Mouse (Mus musculus): ENCODE measurements around the gene Ceacam19. TPM values are rescaled to one million over a fixed set of nuclear protein-coding genes. Genes with fewer than 3 reads are reported as not detected.

Ceacam19 gene
- 0.22 TPM for polyA plus RNA-seq (2014; fragmentation: Illumina TruSeq; extraction: RNeasy Lipid Tissue Mini Kit (QIAGEN cat#74804); ENCODE audit: low read depth, low replicate concordance)

GRCm38 (mm10) chr7:19887849-19888248 lies at the start of gene Ceacam19:
TSS of gene Ceacam19 (minus strand) at chr7:19887965.

GRCm38 (mm10) chr7:19920506-19921261 lies 32.9 kb upstream of the Ceacam19 start, which contains the start of gene Pvr:
TSS of gene Pvr (minus strand) at chr7:19921160.

GRCm38 (mm10) chr7:19861199-19861598 lies 26.6 kb downstream of the Ceacam19 start, which contains the start of gene Ceacam16:
TSS of gene Ceacam16 (minus strand) at chr7:19861299.

GRCm38 (mm10) chr7:19851858-19852570 lies 35.8 kb downstream of the Ceacam19 start, which contains the start of gene Gm19345:
TSS of gene Gm19345 (plus strand) at chr7:19852003.

Other genes starting within 250 kb of the Ceacam19 start
- gene Clptm1, start 222.9 kb downstream of the Ceacam19 start, polyA plus RNA-seq (2014; fragmentation: Illumina TruSeq; extraction: RNeasy Lipid Tissue Mini Kit (QIAGEN cat#74804); ENCODE audit: low read depth, low replicate concordance): 73.8 TPM
- 2.8 TPM for gene Apoc2, start 210.0 kb downstream of the Ceacam19 start, polyA plus RNA-seq (2014; fragmentation: Illumina TruSeq; extraction: RNeasy Lipid Tissue Mini Kit (QIAGEN cat#74804); ENCODE audit: low read depth, low replicate concordance)
- not detected for gene Gm44805, start 206.5 kb downstream of the Ceacam19 start, polyA plus RNA-seq (2014; fragmentation: Illumina TruSeq; extraction: RNeasy Lipid Tissue Mini Kit (QIAGEN cat#74804); ENCODE audit: low read depth, low replicate concordance)
- 4.9 TPM for gene Apoc4, start 206.5 kb downstream of the Ceacam19 start, polyA plus RNA-seq (2014; fragmentation: Illumina TruSeq; extraction: RNeasy Lipid Tissue Mini Kit (QIAGEN cat#74804); ENCODE audit: low read depth, low replicate concordance)
- gene Apoc1, start 195.3 kb downstream of the Ceacam19 start, polyA plus RNA-seq (2014; fragmentation: Illumina TruSeq; extraction: RNeasy Lipid Tissue Mini Kit (QIAGEN cat#74804); ENCODE audit: low read depth, low replicate concordance): 298 TPM
- gene Apoe, start 188.8 kb downstream of the Ceacam19 start, polyA plus RNA-seq (2014; fragmentation: Illumina TruSeq; extraction: RNeasy Lipid Tissue Mini Kit (QIAGEN cat#74804); ENCODE audit: low read depth, low replicate concordance): 3,823 TPM
- gene Tomm40, start 172.5 kb downstream of the Ceacam19 start, polyA plus RNA-seq (2014; fragmentation: Illumina TruSeq; extraction: RNeasy Lipid Tissue Mini Kit (QIAGEN cat#74804); ENCODE audit: low read depth, low replicate concordance): 50.1 TPM
- 27.4 TPM for gene Nectin2, start 137.5 kb downstream of the Ceacam19 start, polyA plus RNA-seq (2014; fragmentation: Illumina TruSeq; extraction: RNeasy Lipid Tissue Mini Kit (QIAGEN cat#74804); ENCODE audit: low read depth, low replicate concordance)
- gene Bcam, start 116.9 kb downstream of the Ceacam19 start, polyA plus RNA-seq (2014; fragmentation: Illumina TruSeq; extraction: RNeasy Lipid Tissue Mini Kit (QIAGEN cat#74804); ENCODE audit: low read depth, low replicate concordance): 75.8 TPM
- gene Cblc, start 91.2 kb downstream of the Ceacam19 start, polyA plus RNA-seq (2014; fragmentation: Illumina TruSeq; extraction: RNeasy Lipid Tissue Mini Kit (QIAGEN cat#74804); ENCODE audit: low read depth, low replicate concordance): 16.0 TPM
- gene Bcl3, start 65.2 kb downstream of the Ceacam19 start, polyA plus RNA-seq (2014; fragmentation: Illumina TruSeq; extraction: RNeasy Lipid Tissue Mini Kit (QIAGEN cat#74804); ENCODE audit: low read depth, low replicate concordance): 7.0 TPM
- not detected for gene Gm19345, start 36.0 kb downstream of the Ceacam19 start, polyA plus RNA-seq (2014; fragmentation: Illumina TruSeq; extraction: RNeasy Lipid Tissue Mini Kit (QIAGEN cat#74804); ENCODE audit: low read depth, low replicate concordance)
- not detected for gene Ceacam16, start 26.7 kb downstream of the Ceacam19 start, polyA plus RNA-seq (2014; fragmentation: Illumina TruSeq; extraction: RNeasy Lipid Tissue Mini Kit (QIAGEN cat#74804); ENCODE audit: low read depth, low replicate concordance)
- 20.5 TPM for gene Pvr, start 33.2 kb upstream of the Ceacam19 start, polyA plus RNA-seq (2014; fragmentation: Illumina TruSeq; extraction: RNeasy Lipid Tissue Mini Kit (QIAGEN cat#74804); ENCODE audit: low read depth, low replicate concordance)
- not detected for gene Igsf23, start 62.8 kb upstream of the Ceacam19 start, polyA plus RNA-seq (2014; fragmentation: Illumina TruSeq; extraction: RNeasy Lipid Tissue Mini Kit (QIAGEN cat#74804); ENCODE audit: low read depth, low replicate concordance)
- gene Ceacam20, start 77.4 kb upstream of the Ceacam19 start, polyA plus RNA-seq (2014; fragmentation: Illumina TruSeq; extraction: RNeasy Lipid Tissue Mini Kit (QIAGEN cat#74804); ENCODE audit: low read depth, low replicate concordance): 0.24 TPM
- 2.6 TPM for gene Nlrp9b, start 103.5 kb upstream of the Ceacam19 start, polyA plus RNA-seq (2014; fragmentation: Illumina TruSeq; extraction: RNeasy Lipid Tissue Mini Kit (QIAGEN cat#74804); ENCODE audit: low read depth, low replicate concordance)
- gene Vmn1r91, start 211.7 kb upstream of the Ceacam19 start, polyA plus RNA-seq (2014; fragmentation: Illumina TruSeq; extraction: RNeasy Lipid Tissue Mini Kit (QIAGEN cat#74804); ENCODE audit: low read depth, low replicate concordance): not detected
- not detected for gene Gm16442, start 234.6 kb upstream of the Ceacam19 start, polyA plus RNA-seq (2014; fragmentation: Illumina TruSeq; extraction: RNeasy Lipid Tissue Mini Kit (QIAGEN cat#74804); ENCODE audit: low read depth, low replicate concordance)